Mouse (Mus musculus) left cerebral cortex, adult 8-10 months (tissue): ENCODE measurements around the gene Nipsnap1. TPM values are rescaled to one million over a fixed set of nuclear protein-coding genes. Genes with fewer than 3 reads are reported as not detected.

Source experiments
- DNase-seq, 2 experiments: peaks; one replicate each; pipeline ENCODE4 v3.0.0; 2022; ENCODE audit warnings: low spot score in 2 of 2
- total RNA-seq, 4 experiments: library from RNA; stranded (reverse); gene quantifications; 2 replicates each; pipeline ENCODE4 v1.2.4; 2022

Gene Nipsnap1
- total RNA-seq, result 100 to 1,000 TPM in 2 of 4 experiments, 10 to 100 TPM in 2; 85.0 to 108 (median 97.1) TPM

DNA sequence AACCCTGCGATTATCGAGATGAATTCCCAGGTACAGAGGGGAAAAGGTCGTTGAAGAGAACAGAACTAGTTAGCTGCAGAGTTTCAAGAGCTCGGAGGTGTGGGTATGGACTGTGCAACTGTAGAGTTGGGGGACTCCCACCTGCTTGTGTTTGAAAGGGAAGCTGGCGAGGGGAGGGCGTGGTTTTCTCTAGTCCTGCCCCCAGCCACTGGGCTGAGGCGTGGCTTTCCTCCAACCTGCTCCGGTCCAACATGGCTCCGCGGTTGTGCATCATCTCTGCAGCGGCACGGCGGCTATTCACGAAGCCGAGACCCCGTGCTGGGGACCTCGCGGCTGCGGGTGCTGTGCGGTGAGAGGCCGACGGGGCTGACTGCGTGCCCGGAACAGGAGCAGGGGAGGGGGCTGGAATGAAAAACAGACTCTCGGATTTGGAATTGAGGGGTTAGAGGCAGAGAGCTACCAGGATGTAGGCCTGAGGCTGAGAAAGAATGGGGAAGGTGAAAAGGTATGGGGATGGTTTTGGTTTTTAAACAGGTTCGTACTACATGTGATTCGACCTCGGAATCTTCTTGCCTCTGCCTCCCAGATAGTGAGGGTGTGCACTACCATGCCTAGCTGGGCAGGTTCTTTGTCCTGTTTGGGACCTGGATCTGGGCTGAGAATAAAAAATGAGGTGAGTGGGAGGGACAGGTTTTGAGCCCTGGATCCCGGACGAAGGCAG is at the start of gene Nipsnap1:
Gene Nipsnap1, plus strand, starts transcription at position 197 of the 721 bp plus-strand sequence.
- peak; percentile 70 to 72 for DNase-seq

DNA sequence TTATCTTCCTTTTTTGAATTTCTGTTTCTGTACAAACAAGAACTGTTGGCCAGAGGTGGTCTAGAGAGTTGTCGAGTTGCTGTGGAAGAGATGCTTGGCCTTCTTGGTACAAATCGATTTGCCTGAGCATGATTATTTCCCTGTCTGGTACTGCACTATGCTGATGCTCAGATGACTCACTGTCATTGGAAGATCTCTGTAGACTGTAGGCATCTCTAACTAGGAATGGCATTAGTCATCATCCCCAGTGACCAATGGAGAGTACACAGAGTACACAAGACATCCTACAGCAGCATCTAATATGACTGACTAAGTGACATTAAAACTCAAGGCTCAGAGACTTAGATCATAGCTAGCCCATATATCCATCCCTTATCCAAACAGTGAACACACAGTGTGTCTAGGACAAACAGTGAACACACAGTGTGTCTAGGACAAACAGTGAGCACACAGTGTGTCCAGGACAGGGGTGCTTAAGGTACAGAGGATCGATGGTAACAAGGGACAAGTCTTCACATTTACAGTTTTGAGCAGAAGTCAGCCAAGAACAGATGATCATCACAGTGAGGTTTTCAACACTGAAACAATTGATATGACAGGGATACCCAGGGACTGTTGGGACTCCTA is 47.5 kb upstream of the Nipsnap1 start:
- no peak for DNase-seq

DNA sequence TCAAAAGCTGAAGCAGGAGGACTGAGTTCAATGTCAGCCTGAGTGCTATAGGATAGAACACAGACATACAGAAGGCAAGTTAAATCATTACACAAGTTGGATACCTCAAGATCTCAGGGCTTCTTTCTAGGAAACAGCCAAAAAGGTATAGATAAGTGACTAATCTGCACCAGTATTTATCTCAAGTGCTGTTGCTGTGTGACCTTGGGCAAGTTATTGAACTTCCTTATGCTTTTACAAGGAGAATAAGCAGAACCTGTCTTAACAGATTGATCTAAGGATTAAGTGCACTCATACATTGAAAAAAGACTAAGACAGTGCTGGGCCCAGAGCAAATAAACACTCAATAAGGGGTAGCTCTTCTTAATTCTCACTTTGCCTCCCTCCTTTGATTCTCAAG is 46.4 kb upstream of the Nipsnap1 start:
- DNase-seq, result no peak

DNA sequence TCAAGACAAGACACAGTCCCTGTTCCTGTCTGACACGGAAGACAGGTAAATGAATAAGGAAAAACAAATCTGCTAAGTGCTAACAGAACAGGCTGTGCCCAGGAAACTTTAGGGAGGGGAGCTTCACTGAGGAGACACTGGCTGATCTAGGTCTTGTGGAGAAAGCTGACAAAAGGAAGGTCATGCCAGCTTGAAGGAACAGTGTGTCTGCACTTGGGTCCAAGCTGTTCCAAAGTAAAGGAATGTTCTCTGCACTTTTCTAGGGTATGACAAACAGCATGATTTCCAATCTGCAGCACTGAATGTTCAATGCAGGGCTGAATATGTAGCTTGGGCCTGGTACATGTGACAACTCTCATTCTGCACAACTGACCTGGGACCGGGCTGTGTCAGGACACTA is 45.8 kb upstream of the Nipsnap1 start:
- DNase-seq, result no peak

DNA sequence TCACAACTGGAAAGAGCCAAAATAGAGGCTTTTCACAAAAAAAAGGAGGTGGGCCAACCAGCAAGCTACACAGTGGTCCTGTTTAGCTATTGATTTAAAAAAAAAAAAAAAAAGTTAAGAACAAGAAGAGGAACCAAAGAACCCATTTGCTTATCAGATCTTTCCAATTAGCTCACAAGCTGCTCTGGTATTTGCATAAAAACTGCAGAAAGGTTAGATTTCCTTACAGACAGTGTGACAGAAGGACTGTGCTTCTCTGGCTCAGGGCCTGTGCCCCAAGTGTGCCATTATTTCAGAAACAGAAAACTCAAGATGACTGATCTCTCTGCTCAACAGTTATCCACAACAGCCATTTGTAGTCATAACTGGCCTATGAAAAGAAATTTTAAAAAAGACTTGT is 42.7 kb upstream of the Nipsnap1 start:
- DNase-seq, result no peak

DNA sequence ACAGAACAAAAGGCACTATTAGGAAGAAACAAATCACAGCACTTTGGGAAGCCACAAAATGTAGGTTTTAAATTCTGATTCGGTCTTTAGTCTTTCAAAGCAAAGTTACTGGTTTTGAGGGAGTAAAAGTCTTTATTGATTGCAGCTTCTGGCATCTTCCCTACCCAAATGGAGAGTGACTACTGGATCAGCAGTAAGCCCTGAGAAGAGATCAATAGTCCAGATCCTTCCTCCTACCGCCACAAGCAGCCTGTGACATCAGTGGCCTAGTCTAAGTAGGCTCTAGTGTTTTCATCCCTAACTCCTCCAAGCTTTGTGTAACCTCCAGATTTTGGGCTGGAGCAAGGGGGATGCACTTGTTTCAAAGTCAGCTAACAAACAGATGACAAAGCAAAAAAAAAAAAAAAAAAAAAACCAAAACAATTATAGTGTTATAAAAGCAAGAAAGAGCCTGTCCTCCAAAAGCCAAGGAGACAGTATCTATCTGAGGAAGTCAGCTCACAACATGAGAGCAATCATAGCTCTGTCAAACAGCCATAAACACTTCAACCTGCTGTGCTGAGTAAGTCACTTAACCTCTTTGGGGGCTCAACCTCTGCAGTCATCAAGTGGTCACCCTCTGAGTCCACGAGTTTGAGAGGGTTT is 40.3 kb upstream of the Nipsnap1 start:
- no peak for DNase-seq

DNA sequence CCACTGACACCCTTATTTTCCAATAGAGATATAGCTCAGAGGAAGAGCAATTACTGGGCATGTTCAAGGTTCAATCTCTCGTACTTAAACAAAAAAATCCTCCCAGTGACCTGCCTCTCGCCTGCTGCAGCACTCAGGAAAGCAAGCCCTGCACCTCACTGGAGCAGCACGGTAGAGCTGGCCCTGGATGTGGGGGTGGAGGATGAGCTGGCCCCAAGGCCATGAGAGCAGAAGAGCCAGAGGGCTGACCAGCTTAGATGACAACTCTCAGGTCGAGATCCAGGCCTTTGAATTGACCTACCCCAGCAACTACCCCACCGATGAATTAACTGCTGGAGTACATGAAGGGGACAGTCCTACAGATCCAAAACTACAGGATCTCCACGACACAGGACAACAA is 38.3 kb upstream of the Nipsnap1 start:
- DNase-seq, result no peak

DNA sequence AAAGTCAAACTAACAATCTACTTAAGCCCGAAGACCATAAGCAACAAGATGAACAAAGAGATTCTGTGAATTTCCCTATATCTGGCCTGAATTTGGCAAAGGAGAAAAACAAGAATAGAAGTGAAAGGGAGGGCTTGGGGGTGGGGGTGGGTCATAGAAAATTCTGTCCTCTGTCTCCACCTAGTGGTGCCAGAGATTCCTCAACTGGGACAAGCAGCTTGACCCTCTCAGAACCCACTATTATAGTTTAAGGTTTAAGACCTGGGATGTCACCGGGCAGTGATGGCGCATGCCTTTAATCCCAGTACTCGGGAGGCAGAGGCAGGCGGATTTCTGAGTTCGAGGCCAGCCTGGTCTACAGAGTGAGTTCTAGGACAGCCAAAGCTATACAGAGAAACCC is 37.0 kb upstream of the Nipsnap1 start:
- no peak for DNase-seq

DNA sequence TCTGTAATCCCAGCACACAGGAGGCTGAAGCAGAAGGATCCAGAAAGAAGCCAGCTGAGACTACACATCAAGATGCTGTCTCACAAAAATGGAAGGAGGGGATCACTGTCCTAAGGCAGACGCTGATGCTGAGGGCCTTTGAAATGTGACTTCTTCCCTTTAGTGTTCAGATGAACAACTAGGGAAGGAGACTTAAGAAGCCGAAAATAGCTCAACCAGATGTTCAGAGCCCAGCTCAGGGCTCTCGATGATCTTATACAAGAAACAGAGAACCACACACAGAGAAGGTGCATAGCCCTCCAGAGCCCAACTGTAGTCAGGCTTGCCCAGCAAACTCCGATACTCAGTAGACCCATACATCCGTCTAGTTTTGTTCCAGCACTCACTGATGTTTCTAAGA is 36.4 kb upstream of the Nipsnap1 start:
- DNase-seq, result no peak

DNA sequence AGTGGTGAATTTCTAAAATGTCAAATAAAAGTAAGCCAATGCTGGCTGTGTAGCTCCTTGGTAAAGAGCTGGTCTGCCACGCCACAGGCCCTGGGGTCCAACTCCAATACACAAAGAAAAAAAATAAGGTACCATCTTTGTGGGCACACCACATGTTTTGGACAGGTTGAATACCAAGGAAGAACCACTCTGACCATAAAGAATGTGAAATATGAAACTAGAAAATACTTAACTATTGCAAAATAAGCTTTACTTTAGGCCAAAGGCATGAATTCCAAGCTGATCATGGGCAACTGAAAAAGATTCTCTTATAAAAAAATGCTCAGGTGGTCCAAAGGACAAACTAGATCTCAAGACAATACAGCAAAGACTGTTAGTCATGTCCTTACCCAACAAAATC is 35.5 kb upstream of the Nipsnap1 start:
- DNase-seq, result no peak

DNA sequence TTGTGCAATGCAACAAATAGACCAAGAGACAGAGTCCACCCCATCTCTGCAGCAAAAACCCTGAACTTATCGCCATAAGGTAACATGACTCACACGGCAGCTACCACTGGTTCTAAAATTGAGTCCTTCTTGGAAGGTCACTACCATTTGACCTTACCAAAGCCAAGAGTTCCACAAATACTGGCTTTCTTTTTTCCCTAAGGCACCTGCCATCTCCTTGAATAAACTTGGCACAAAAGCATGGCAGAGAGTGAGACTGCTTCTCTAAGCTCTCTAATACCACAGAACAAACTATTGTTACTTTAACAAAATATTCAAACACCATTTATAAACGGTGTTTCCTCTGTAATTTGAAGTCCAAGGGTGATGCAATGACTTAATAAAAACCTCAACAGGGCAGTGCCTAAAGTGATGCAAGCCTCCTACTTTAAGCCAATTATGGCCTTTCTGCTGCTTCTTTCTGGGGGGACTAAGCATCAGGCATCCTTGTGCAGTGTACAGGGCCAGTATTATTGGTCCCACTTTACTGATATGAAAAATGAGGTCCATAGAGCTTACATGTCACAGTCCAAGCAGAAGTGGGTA is 32.7 kb upstream of the Nipsnap1 start:
- DNase-seq, result no peak

DNA sequence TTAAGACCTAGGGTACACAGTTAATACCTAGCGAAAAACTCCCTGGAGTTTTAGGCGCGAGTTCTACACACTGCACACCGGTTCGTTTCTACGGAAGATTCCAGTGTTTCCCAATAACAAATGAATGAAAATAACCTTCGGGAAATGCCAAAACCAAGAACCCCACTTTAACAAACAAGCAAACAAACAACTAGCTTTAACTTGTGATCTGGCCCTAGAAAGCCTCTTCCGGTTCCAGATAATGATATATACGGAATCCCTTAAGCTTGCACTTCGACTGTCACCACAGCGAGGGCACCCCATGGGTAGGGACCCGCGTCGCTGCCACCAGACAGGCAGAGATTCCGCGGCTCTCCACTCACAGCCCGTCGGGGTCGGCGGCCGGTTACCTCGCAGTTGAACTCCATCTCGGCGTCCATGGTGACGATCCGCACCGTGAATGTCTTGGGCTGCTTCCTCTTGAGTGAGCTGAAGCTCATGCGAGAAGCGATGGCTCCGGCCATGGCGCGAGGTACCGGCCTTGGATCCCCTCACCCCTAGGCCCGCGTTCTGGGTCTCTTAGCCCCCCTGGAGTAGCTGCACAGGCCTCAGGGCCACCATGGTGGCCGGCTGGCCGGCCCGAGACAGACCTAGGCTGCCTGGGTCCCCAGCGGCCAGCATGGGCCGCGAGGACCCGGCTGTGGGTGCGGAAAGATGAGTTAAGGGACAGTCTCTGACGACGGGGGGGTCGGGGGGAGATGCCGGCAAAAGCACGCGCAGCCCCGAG is 25.1 kb upstream of the Nipsnap1 start:
- DNase-seq, result peak in 1 of 2 experiments; percentile 31

DNA sequence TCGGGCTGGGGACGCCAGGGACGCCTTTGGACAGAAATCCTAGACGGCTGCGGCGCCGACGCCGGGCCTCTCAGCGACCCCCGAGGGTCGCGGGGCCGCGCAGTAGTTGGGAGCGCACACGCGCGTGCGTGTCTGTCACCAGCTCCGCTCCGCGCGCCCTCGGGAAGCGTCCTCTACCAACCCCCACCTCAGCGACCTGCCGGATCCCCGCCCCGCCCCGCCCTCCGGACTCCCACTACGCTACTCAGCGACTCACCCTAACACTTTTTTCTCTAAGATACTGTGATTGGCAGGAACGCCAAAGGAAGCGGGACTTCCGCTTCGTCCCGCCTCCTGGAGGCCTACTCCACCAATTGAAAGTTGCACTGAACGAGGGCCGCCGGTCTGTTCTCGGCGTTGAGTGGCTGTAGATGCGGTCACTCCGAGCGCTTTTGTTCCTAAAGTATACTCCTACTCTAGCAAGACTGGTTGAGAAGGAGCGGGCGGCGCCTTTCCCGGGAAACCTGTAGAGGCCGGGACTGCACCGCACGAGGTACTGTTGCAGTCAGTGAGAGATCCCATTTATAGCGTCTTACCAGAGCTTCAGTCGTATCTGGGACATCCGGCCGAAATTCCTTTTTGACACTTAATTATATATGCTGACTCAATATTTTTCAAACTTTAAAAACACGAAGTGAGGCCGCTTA is 24.4 kb upstream of the Nipsnap1 start, which contains the start of gene Nf2:
Gene Nf2, minus strand, starts transcription at position 279 of the 686 bp plus-strand sequence.
- DNase-seq, result peak; percentile 96 to 99

DNA sequence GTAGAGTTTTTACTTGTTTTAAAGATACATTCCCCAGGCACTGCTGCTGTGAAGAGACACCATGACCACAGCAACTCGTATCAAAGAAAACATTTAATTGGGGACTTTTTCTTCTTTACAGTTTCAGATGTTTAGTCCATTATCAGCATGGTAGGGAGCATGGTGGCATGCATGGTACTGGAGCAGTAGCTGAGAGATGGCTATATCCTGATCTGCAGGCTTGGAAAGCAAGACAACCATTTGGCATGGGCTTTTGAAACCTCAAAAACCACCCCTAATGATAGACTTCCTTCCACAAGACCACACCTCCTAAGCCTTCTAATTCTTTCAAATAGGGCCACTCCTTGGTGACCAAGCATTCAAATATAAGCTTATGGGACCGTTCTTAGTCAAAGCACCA is 23.3 kb upstream of the Nipsnap1 start:
- no peak for DNase-seq

DNA sequence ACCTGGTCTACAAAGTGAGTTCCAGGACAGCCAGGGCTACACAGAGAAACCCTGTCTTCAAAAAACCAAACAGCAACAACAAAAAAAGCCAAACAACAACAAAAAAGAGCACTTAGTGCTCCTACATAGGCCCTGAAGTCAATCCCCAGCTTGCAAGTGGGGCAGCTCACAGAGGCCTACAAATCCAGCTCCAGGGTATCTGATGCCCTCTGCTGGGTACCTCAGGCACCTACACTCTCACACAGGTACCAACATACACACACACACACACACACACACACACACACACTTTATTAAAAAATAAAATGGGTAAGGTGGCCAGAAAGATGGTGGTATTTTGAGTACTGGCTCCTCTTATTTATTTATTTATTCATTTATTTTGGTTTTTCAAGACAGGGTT is 20.7 kb upstream of the Nipsnap1 start:
- DNase-seq, result no peak

DNA sequence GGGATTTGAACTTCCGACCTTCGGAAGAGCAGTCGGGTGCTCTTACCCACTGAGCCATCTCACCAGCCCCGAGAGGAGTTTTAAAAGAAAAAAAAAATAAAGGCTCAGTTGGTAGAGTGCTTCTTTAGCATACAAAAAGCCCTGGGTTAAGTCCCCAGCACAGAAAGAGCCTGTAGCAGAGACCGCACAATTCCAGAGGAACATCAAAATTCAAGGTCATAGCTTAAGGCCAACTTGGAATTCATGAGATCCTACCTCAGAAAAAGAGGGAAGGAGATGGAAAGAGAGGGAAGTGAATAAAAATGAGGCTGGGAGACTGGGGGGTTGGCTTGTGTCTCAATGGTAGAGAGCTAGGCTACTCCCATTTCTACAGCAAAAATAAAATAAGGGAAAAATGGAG is 19.6 kb upstream of the Nipsnap1 start:
- DNase-seq, result no peak

DNA sequence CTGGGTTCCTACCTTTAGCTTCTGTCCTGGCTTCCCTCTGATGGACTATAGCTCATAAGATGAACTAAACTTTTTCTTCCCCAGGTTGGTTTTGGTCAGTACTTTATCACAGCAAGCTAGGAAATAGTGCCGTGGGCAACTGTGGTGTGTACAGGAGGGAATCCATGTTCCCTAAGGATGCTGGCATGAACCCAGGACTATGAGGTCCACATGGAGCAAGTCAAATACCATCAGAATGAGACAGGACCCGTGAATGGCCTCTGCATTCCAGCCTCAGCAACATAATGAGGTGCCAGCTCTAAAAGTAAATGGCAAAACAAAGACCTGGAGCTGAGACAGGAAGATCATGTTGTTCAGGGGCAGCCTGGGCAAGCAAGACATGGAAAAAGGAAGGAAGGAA is 15.3 kb upstream of the Nipsnap1 start:
- DNase-seq, result no peak

DNA sequence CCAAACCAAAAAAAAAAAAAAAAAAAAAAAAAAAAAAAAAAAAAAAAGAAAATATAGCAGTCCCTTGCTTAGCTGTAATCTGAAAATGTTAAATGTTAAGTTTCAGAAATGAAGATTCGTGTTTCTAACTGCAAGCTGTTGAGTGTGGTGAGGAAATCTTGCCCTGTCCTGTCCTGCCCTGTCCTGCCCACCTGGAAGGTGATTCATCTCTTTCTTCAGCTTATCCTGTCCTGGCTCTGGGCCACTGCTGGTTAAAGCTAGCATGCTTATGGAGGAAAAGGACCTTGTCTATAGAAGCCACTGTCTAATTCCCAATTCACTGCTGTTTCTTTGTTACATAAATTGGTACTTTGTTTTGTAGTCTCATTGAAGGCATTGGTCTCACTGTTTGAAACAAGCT is 12.8 kb upstream of the Nipsnap1 start:
- DNase-seq, result no peak

DNA sequence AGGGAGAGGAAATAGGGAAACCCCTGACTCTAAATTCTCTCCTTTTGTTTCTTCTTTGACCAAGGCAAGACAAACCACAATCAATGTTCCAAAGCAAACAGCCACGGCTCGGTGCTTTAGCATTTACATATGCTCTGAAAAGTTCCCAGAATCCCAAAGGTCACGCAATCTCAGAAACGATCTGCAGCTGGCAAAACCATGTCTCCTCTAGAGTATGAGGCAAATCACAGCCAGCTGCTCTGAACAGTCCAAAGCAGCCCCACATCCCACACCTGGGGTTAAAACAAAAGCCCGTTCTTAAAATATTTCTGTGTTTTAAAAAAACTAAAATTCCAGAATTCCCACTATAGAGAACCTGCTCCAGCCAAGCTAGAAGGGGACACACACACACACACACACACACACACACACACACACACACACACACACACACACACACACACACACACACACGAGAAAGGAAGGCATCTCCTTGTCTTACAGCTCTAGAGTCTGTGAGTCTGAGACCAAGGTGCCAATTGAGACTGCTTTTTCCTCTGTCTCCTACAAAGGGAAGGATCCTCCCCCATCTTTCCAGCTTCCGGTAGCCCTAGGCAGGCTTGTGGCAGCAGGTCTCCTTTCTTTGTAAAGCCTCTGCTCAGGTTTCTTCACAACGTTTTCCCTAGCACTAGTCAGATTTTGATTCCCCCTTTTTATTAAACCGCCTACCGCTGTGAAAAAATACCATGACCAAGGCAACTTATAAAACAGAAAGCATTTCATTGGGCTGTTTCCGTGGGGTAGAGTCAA is 11.7 kb upstream of the Nipsnap1 start:
- DNase-seq, result no peak

DNA sequence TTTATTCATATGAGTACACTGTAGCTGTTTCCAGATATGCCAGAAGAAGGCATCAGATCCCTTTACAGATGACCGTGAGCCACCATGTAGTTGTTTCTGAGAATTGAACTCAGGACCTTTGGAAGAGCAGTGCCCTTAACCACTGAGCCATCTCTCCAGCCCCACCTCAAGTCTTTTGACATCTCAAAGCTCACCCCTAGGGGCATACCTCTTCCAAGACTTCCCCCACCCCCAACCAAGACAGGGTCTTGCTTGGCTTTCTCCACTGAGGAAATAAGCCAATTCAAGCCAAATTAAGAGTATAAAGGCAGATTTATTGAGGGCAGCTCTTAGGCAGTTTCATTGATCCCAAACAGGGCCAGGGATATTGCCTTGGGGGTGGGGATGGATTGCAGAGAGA is 11.0 kb upstream of the Nipsnap1 start:
- no peak for DNase-seq
